Mouse (Mus musculus) ovary, adult 18-20 months (tissue): ENCODE measurements around the gene Gja4.
A peak's percentile ranks its signal among the peaks of the same experiment; 100 is the strongest.

Experiments
- DNase-seq: peaks from one replicate; pipeline ENCODE4 v3.0.0; 2022; ENCODE audit warnings: low spot score, mixed read lengths

The Gja4 gene

GRCm38 (mm10) chr4:127313861-127314260, at the start of gene Gja4:
Gja4 (minus strand) TSS chr4:127314039.
- DNase-seq: peak; percentile 70

- DNase-seq: no peak
These were observed 49.5 kb upstream of the Gja4 start for GRCm38 (mm10) chr4:127363331-127363730.

DNA sequence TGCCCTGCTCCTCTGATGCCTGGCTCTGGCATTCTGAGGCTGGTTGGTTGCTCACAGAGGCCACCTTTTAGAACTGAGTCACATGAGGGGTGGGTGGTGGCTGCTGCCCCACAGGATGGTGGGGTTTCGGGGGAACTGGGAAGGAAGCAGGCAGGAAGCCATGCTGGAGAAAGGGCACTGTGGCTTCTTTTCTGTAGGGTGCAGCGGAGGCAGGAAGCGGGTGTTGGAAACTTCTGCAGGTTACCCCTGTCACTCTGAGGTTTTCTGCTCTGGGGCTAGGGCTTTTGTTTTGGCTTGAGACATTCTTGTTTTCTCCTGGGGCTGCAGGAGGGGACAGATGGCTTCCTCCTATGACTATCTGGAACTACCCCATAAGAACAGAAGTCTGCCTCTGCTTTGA, 48.7 kb upstream of the Gja4 start:
- DNase-seq: no peak

- DNase-seq: no peak
These were observed 44.2 kb upstream of the Gja4 start, which contains the start of gene Gjb5 for GRCm38 (mm10) chr4:127358018-127358417. Gjb5 (minus strand) TSS chr4:127358181.

- DNase-seq: no peak
These were observed 41.0 kb upstream of the Gja4 start for GRCm38 (mm10) chr4:127354506-127355485.

GRCm38 (mm10) chr4:127353951-127354438, 40.2 kb upstream of the Gja4 start, which contains the start of gene Gjb4:
Gjb4 (minus strand) TSS chr4:127354081.
- DNase-seq: no peak

DNA sequence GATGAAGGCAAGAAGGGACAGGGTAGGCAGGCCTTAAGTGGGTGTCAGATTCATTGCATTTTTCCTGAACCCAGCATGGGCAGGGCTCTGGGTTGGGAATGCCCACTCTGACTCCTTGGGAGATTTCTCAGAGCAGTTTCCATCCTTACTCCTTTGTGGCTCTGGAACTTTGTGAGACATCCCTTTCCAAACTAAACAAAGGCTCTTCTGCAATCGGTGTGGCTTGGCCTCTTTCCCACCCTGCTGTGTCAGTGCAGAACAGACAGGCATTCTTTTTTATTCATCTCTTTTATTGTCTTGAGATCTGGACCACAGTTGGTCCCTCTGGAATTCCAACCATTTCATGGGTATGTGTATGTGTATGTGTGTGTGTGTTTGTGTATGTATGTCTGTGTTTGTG, 38.8 kb upstream of the Gja4 start:
- no peak for DNase-seq

DNA sequence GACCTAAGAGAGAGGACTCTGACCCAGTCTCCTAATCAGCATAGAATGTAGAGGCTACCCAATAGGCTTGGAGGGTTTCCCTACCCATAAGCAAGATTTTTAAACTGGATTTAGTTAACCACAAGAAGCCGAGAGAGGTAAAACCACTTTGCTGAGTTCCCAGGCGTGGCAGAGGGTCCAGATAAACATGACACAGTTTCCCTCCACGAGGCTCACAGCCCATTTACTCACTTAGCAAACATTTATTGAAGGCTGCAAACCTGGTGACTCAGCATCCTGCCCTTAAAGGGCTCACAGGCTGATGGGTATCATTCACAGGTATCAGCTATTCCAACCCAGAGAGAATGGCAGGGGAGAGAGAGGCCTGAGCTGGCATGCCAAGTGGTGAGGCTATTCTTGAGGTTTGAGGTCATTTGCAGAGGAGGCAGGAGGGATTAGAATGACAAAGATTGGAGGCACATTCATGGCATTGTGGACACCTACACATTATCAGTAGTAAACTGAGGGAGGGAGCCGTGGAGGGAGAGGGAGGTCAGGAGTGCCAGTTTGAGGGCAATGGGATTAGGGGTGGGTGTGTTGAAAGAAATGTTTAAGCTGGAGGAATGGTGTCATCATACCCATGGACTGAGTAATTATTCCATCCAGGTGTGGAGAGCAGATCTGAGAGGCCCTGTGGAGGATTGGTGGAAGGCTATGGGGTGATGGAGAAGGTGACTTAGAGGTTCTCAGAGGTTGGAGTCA, 35.9 kb upstream of the Gja4 start:
- DNase-seq: no peak

DNA sequence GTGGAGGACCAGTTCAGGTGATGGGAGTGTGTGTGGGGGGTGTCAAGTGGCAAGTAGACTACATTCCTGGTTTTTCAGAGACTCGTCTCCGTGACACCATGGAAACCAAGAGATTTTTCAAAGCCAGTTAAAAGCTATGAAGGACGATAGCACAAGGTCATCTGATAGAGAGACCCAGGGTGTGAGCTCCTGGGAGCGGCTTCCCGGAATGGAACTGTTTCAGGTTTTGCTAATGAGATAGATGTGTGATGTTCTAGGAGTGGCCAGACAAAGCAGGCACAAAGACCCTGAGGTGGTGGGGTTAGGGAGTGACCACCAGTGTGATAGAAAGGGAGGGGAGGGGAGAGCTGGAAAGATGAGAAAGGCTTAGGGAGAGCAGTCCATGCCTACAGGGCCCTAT, 31.2 kb upstream of the Gja4 start:
- no peak for DNase-seq

DNA sequence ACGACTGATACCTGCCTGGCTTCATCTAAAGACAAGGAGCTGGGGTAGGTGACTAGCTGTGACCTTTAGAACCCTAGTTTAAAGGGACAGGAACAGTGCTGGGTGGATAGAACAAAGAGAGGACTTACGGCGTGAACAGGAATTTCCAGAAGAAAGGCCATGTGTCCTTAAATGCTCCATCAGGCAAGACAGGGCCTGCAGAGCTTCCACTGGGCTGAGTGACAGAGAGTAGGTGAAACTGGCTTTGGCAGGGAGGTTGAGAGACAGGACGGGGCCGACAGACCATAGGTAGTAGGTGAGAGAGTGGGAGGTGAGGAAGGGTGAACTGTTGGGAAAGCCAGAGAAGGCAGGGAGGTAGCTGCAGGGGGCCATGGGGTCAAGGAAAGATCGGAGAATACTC, 27.5 kb upstream of the Gja4 start:
- no peak for DNase-seq

DNA sequence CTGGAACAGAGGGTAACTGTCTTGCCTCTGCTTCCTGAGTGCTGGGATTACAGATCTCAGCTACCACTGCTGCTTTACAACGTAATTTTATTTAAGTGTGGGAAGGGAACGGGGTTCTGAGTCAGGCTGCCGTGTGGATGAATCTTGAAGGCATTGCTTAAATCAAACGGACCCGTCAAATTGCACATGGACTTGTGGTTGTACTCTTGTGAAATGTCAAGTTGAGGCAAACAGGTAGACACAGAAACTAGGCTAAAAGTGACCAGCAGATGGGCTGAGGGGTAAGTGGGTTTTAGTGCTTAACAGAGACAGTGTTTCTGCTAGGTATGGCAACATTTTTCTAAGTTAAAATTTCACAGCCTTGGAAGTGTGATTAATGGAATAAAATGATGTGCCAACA, 23.8 kb upstream of the Gja4 start:
- no peak for DNase-seq

GRCm38 (mm10) chr4:127334870-127335504, 21.1 kb upstream of the Gja4 start:
- no peak for DNase-seq

DNA sequence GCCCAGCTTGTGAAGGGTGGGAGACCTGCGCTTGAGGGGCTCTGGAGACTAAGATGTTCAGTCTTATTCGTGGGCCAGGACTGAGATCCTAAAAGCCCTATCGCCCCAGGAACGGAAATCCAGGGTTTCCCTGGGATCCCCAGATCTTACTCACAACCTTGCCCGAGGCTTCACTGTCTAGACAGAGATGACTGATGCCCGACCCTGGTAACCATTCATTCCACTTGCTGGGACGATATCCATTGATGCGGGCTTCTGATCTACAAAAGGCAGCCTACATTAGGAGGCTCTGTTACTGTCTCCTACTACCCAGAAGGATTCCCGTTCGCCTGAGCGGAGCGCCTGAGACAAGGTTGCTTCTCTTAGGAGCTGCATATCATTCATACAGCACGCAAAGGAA, 17.3 kb upstream of the Gja4 start:
- DNase-seq: no peak

DNA sequence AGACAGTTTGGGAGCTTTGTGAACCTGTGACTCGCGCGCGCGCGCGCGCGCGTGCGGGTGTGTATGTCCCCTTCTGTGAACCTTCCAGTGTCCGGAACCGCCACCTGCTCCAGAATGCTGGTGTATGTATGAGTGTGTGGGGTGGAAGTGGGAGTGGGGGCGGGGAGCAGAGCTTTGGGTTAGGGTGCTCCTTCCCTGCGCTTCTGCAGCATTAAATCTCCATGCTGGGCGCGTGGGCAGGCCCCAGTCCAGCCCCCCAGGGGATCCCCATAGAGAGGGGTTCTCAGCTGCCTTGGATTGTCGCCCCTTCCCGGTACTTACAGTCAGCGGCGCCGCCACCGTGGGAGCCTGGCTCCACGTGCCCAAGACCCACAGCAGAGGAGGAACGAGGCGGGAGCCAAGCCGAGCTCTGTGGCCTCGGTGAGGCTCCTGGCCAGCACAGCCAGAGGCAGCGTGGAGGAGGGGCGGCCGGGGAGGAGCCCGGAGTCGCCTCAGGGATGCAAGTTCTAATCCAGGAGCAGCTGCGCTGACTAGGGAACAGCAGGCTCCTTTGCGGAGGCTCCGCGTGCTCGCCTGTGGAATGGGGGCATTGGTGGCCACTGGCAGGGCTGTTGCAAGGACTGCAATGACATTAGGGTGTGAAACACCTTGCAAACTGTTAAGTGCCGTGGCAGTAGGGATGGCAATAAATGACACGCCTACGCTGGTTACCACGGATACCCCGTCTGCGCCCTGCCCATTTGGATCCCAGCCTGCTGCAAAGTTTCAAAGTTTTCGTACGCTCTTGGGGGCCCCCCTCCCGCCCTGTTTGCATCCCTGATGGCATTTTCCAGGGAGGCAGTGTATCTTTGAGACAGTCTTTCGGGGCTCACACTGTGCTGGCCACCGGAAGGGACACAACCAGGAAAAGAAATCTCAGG, 16.6 kb upstream of the Gja4 start, which contains the start of gene Gjb3:
TSS of gene Gjb3 (minus strand) at position 664 of the 920 bp plus-strand sequence.
- DNase-seq: no peak

GRCm38 (mm10) chr4:127329751-127330150, 15.9 kb upstream of the Gja4 start:
- no peak for DNase-seq

- DNase-seq: no peak
These were observed 15.2 kb upstream of the Gja4 start for GRCm38 (mm10) chr4:127329046-127329445.

GRCm38 (mm10) chr4:127328378-127328777, 14.5 kb upstream of the Gja4 start:
- no peak for DNase-seq

DNA sequence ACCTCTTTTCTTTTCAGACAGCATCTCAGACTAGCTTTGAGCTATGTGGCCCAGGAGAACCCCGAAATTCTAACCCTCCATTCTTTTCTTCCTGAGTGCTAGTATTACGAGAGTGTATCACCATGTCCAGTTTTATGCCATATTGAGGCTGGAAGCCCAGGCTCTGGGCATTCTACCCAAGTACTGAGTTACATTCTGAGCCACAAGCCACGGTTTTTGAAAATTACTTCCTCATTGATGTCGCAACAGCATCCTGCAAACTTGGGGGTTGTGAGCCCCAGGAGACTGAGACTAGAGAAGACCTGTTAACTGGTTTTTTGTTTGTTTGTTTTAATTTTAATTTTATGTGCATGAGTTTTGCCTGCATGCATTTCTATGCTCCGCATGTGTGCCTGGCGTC, 13.9 kb upstream of the Gja4 start:
- no peak for DNase-seq

DNA sequence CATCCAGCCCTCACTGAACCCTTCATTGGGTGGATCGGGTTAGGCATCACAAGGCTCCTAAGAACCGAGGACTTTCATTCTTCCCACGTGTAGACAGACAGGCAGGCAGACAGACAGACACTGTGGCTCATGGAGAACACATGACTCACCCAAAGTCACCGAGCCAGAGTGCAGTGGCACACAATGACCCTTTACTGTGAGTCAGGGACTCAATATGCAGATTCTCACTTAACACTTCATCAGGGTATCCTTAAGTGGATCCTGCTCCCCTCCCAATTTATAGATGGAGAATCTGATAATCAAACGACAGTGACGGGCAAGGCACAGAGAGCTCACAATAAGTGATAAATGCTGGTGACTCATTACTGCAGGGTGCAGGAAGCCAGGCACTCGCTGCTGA, 13.4 kb upstream of the Gja4 start:
- no peak for DNase-seq

DNA sequence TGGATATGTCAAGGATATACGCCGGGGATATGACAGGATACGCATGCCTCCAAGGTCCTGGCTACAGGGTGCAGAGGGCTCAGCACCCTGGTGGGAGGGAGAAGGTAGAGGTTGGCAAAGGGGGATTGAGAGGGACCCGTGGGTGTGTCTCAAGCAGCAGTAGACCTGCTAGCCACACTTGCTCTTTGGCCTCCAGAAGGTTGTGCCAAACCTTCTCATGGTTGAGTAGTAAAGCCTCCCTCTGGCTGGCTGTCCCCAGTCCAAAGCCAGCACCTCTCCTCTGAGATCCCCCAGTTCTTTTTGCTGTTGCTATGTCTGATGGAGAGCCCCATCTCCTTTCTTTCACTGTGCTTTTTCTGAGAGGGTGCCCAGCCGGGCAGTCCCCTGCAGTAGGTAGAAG, 11.4 kb upstream of the Gja4 start:
- DNase-seq: no peak

- DNase-seq: no peak
These were observed 10.9 kb upstream of the Gja4 start for GRCm38 (mm10) chr4:127324759-127325158.
